Mouse (Mus musculus) erythroblast, embryonic 14.5 days (primary cell): Measurements from ENCODE around the gene Sprr2a1.
"Not testable (repeated sequence)": the region's sequence is repeated elsewhere in the genome, so short reads cannot be mapped to it uniquely, and the experiment has no call there.

Experiments
- GATA1 ChIP-seq: IDR thresholded peaks from 2 replicates; pipeline ENCODE4 v1.6.1; 2012; ENCODE audit warnings: low read length, inconsistent platforms, mixed read lengths
- TAL1 ChIP-seq: IDR thresholded peaks from 3 replicates; pipeline ENCODE4 v1.6.1; 2012; ENCODE audit warnings: low read length, inconsistent platforms, mixed read lengths

GRCm38 (mm10) chr3:92211133-92211925, 4.3 kb upstream of the Sprr2a1 start:
- not testable (repeated sequence) for TF ChIP-seq GATA1, TAL1
